Mouse (Mus musculus): ENCODE results near the gene Hpgd. TPM values are rescaled to one million over a fixed set of nuclear protein-coding genes. Genes with fewer than 3 reads are reported as not detected.
A peak's percentile ranks its signal among the peaks of the same experiment; 100 is the strongest.
"Not testable (repeated sequence)": the region's sequence is repeated elsewhere in the genome, so short reads cannot be mapped to it uniquely, and the experiment has no call there.

The Hpgd gene
- 8.1 and 11.9 TPM in 2 replicates for polyA plus RNA-seq (2016; fragmentation: Nextera tagmentation; extraction: Ambion mirVana)

GRCm38 (mm10) chr8:56294373-56294877 is at the start of gene Hpgd:
TSS of gene Hpgd (plus strand) at chr8:56294585.
- H3K27me3 ChIP-seq (ENCODE audit: insufficient read depth, poor library complexity, severe bottlenecking) = peaks cover 36% of the 10 kb centered on the region
- H3K36me3 ChIP-seq = no peaks in the 10 kb centered on the region
- peak; percentile 70 for DNase-seq (ENCODE audit: low spot score)
- peak within 1 kb of the TSS; percentile 80 for H3K27ac ChIP-seq
- H3K9me3 ChIP-seq = no peaks in the 10 kb centered on the region
- under 1% methylated on average over 33 of the region's 33 CpGs for WGBS
- peak within 1 kb of the TSS; percentile 64 for H3K4me3 ChIP-seq
- H3K4me1 ChIP-seq (replicated peaks) = peaks cover 24% of the 10 kb centered on the region

DNA sequence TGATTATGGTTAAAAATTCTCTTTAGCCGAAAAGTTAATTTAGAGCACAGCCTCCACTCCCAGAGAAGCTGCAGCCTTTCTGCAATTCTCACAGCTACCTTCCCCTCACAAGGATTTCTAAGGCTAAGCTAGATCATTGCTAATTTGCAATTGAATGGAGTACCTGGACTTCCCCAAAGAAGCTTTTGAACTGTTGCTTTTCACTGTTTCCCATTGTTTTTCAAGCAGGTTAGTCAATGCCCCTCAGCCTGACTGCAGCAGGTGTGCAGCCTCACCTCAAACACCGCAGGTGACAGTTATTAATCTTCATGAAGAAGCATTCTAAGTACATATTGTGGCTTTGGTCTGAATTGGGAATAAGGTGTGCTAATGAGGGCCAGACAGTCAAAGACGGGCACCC is 42.7 kb upstream of the Hpgd start:
- H3K4me1 ChIP-seq (replicated peaks); H3K27ac ChIP-seq; H3K4me3 ChIP-seq; H3K9me3 ChIP-seq; DNase-seq (ENCODE audit: low spot score); H3K36me3 ChIP-seq; H3K27me3 ChIP-seq (ENCODE audit: insufficient read depth, poor library complexity, severe bottlenecking): not testable (repeated sequence)
- WGBS = 68% methylated on average over 3 of the region's 3 CpGs

DNA sequence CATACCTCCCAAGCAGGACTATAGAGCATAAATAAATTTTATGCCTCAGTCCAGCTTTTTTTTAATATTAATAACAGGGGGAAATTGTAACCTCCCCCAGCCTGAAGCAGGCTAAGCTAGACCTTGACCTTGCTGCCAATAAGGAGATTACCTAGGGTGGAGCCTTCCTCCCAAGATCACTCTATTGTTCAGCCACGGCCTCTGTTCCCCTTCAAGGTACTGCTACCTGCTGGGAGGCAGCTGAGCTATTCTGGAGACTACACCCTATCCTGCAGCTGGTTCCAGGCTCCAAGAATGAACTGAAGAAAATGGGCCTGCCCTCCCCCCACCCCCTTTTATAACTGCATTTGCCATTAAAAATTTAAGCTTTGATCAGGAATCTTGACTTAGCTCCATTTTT is 42.1 kb upstream of the Hpgd start:
- H3K36me3 ChIP-seq = no peaks in the 10 kb centered on the region
- H3K27me3 ChIP-seq (ENCODE audit: insufficient read depth, poor library complexity, severe bottlenecking) = no peaks in the 10 kb centered on the region
- H3K4me1 ChIP-seq (replicated peaks) = no peaks in the 10 kb centered on the region
- DNase-seq (ENCODE audit: low spot score) = no peak
- 62% methylated on average over 1 of the region's 1 CpGs for WGBS
- no peak overlapping the region for H3K27ac ChIP-seq
- no peak overlapping the region for H3K4me3 ChIP-seq
- no peaks in the 10 kb centered on the region for H3K9me3 ChIP-seq

GRCm38 (mm10) chr8:56261190-56261589 is 33.2 kb upstream of the Hpgd start:
- H3K36me3 ChIP-seq = no peaks in the 10 kb centered on the region
- H3K9me3 ChIP-seq = no peaks in the 10 kb centered on the region
- no peaks in the 10 kb centered on the region for H3K4me1 ChIP-seq (replicated peaks)
- DNase-seq (ENCODE audit: low spot score) = no peak
- 94% methylated on average over 1 of the region's 1 CpGs for WGBS
- H3K4me3 ChIP-seq = no peak overlapping the region
- no peaks in the 10 kb centered on the region for H3K27me3 ChIP-seq (ENCODE audit: insufficient read depth, poor library complexity, severe bottlenecking)
- H3K27ac ChIP-seq = no peak overlapping the region

GRCm38 (mm10) chr8:56269687-56270663 is 24.4 kb upstream of the Hpgd start:
- no peak overlapping the region for H3K27ac ChIP-seq
- no peaks in the 10 kb centered on the region for H3K4me1 ChIP-seq (replicated peaks)
- no peaks in the 10 kb centered on the region for H3K9me3 ChIP-seq
- no peak for DNase-seq (ENCODE audit: low spot score)
- no peaks in the 10 kb centered on the region for H3K36me3 ChIP-seq
- no peaks in the 10 kb centered on the region for H3K27me3 ChIP-seq (ENCODE audit: insufficient read depth, poor library complexity, severe bottlenecking)
- H3K4me3 ChIP-seq = no peak overlapping the region
- WGBS = 83% methylated on average over 10 of the region's 10 CpGs

DNA sequence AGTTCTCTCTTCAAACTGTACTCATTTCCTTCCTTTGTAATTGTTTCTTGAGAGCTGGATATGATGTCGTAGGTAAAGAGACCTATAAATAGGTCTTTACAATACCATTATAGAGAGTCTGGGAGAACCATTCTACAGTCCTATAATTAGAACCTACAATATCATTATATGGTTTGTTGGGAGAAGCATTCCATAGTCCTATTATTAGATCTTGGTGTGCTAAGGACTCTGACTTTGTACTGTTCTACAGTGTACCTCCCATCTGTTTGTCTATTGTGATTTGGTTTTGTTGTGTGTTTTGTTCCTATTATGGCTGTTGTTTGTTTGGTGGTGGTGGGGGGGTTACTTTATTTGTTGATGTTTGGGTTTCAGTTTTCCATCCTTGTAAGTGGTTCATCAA is 21.5 kb upstream of the Hpgd start:
- WGBS = 88% methylated on average over 1 of the region's 1 CpGs
- H3K27me3 ChIP-seq (ENCODE audit: insufficient read depth, poor library complexity, severe bottlenecking) = no peaks in the 10 kb centered on the region
- no peak overlapping the region for H3K4me3 ChIP-seq
- H3K9me3 ChIP-seq = no peaks in the 10 kb centered on the region
- no peak for DNase-seq (ENCODE audit: low spot score)
- no peaks in the 10 kb centered on the region for H3K36me3 ChIP-seq
- no peaks in the 10 kb centered on the region for H3K4me1 ChIP-seq (replicated peaks)
- no peak overlapping the region for H3K27ac ChIP-seq

GRCm38 (mm10) chr8:56275316-56275715 is 19.1 kb upstream of the Hpgd start:
- Histone ChIP-seq H3K27ac (no peak overlapping the region), H3K4me3 (no peak overlapping the region), H3K27me3 (ENCODE audit: insufficient read depth, poor library complexity, severe bottlenecking) (no peaks in the 10 kb centered on the region), H3K36me3 (no peaks in the 10 kb centered on the region), H3K4me1 (replicated peaks) (no peaks in the 10 kb centered on the region), H3K9me3 (no peaks in the 10 kb centered on the region)
- no peak for DNase-seq (ENCODE audit: low spot score)

- Histone ChIP-seq H3K27ac (no peak overlapping the region), H3K4me1 (replicated peaks) (no peaks in the 10 kb centered on the region), H3K4me3 (no peak overlapping the region), H3K9me3 (no peaks in the 10 kb centered on the region), H3K36me3 (no peaks in the 10 kb centered on the region), H3K27me3 (ENCODE audit: insufficient read depth, poor library complexity, severe bottlenecking) (no peaks in the 10 kb centered on the region)
- no peak for DNase-seq (ENCODE audit: low spot score)
- 88% methylated on average over 7 of the region's 9 CpGs for WGBS
Observed at GRCm38 (mm10) chr8:56277810-56278528, 16.4 kb upstream of the Hpgd start.

DNA sequence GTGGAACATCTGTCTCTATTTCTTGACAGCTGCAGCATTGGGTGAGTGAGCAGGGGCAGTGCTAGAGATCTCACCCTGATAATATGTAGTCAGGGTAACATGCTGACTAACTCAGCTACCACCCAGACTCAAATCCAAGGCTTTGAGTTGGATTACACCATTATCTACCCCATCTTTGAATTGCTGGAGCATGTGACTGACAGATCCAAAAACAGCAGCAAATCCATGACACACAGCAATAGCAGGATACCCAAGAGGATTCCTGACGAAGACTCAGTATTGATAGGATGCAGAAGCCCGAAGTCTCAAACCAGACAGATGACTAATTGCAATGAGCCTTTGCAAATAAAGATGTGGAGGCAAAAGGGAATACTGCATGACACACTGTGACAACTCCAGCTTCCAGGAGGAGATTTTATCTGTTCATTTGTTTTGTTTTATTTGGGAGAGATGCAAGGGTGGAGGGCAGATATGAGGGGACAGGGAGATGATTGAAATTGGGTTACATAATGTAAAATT is 15.8 kb upstream of the Hpgd start:
- Histone ChIP-seq H3K4me3 (no peak overlapping the region), H3K27me3 (ENCODE audit: insufficient read depth, poor library complexity, severe bottlenecking) (no peaks in the 10 kb centered on the region), H3K27ac (no peak overlapping the region), H3K9me3 (no peaks in the 10 kb centered on the region), H3K4me1 (replicated peaks) (no peaks in the 10 kb centered on the region), H3K36me3 (no peaks in the 10 kb centered on the region)
- DNase-seq (ENCODE audit: low spot score) = no peak
- WGBS = 79% methylated on average over 2 of the region's 2 CpGs

GRCm38 (mm10) chr8:56283936-56284335 is 10.4 kb upstream of the Hpgd start:
- H3K36me3 ChIP-seq = no peaks in the 10 kb centered on the region
- no peak overlapping the region for H3K4me3 ChIP-seq
- no peaks in the 10 kb centered on the region for H3K27me3 ChIP-seq (ENCODE audit: insufficient read depth, poor library complexity, severe bottlenecking)
- no peaks in the 10 kb centered on the region for H3K4me1 ChIP-seq (replicated peaks)
- no peak overlapping the region for H3K27ac ChIP-seq
- DNase-seq (ENCODE audit: low spot score) = no peak
- no peaks in the 10 kb centered on the region for H3K9me3 ChIP-seq
- 71% methylated on average over 1 of the region's 1 CpGs for WGBS

DNA sequence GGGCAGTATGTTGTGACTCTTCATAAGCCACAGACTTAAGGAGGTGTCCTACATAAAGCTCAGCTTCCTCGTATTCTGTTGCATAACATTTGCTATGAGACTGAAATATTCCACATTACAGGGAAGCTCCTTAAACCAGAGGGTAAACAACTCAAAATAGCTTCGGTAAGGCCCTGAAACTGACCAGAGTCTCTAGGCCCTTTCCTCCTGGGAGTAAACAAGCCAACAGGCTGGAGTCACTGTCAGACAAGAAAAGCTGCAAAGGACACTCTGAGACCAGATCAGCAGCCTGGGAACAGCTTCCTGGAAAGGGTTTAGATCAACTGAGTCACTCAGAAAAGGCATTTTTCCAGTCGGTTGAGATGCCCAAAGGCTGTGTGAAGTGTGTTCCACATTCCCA is 9.4 kb upstream of the Hpgd start:
- Histone ChIP-seq H3K4me3 (no peak overlapping the region), H3K9me3 (no peaks in the 10 kb centered on the region), H3K27ac (no peak overlapping the region), H3K4me1 (replicated peaks) (no peaks in the 10 kb centered on the region), H3K27me3 (ENCODE audit: insufficient read depth, poor library complexity, severe bottlenecking) (no peaks in the 10 kb centered on the region), H3K36me3 (no peaks in the 10 kb centered on the region)
- DNase-seq (ENCODE audit: low spot score) = no peak
- 57% methylated on average over 3 of the region's 3 CpGs for WGBS

DNA sequence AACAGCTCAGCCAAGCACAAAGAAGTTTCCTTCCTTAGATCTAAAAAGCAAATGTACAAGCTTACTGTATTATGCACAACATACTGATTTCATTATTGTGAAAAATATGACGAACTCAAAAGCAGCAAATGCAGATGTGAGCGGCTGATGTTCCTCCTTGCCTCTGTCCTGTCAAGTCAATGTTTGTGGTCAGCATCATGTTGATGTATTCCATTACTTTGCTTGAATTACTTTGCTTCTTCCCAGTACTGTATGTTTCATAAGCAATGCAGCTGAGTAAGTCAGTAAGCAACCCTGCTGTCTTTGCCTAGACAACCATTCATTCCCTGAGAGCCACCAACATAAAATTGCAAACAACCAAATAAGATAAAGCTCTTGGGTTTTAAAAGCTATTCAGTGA is 7.7 kb upstream of the Hpgd start:
- H3K4me3 ChIP-seq = no peak overlapping the region
- no peak for DNase-seq (ENCODE audit: low spot score)
- H3K27ac ChIP-seq = no peak overlapping the region
- no peaks in the 10 kb centered on the region for H3K4me1 ChIP-seq (replicated peaks)
- H3K9me3 ChIP-seq = no peaks in the 10 kb centered on the region
- 92% methylated on average over 2 of the region's 2 CpGs for WGBS
- H3K27me3 ChIP-seq (ENCODE audit: insufficient read depth, poor library complexity, severe bottlenecking) = peaks cover 2% of the 10 kb centered on the region; the same call in 1 of the 2 replicates
- H3K36me3 ChIP-seq = no peaks in the 10 kb centered on the region

Data from hindbrain, embryonic 10.5 days (tissue).